Mouse (Mus musculus): Measurements from ENCODE around the gene Ankrd13d. TPM values are rescaled to one million over a fixed set of nuclear protein-coding genes. Genes with fewer than 3 reads are reported as not detected.

Ankrd13d gene
- total and polyA plus RNA-seq, 2 experiments from 2014 or later, result 70.9 to 97.2 TPM

DNA sequence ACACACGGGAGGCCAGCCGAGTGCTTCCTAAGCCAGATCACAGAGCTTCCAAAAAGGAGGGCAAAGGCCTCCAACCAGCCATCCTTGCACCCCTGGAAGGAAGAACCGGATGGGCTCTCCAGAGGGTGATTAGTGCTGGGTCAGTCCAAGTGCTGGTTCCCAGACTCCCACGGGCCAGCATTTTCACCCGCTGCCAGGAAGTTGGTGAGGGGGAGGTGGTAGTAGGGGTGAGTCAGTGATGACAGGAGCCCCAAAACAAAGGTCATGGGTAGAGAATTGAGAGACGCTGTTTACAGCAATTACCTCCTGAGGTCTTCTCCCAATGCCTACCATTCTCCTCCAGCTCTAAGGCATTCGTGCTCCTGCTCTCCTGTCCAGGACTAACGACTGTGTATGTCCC lies 52.5 kb downstream of the Ankrd13d start:
- H3K9me3 ChIP-seq (ENCODE audit: low read length), result no peaks in the 10 kb centered on the region
- H3K9ac ChIP-seq (replicated peaks; ENCODE audit: low read length), result no peak overlapping the region
- no peak for TF ChIP-seq CTCF (IDR thresholded peaks at IDR 0.05; ENCODE audit: low read depth)
- H3K27me3 ChIP-seq (ENCODE audit: insufficient read depth, low read length), result no peaks in the 10 kb centered on the region
- WGBS, result 67% methylated on average over 8 of the region's 8 CpGs
- H3K4me2 ChIP-seq (ENCODE audit: low read depth, low read length), result no peak overlapping the region
- no peak overlapping the region for H3K27ac ChIP-seq
- H3K36me3 ChIP-seq (ENCODE audit: insufficient read depth, low read length), result no peaks in the 10 kb centered on the region
- peaks cover 6% of the 10 kb centered on the region; the same call in 1 of the 2 replicates for H3K4me1 ChIP-seq (ENCODE audit: insufficient read depth, low read length)
- DNase-seq (ENCODE audit: low spot score) (no peak), ATAC-seq (no peak)
- H3K4me3 ChIP-seq (ENCODE audit: low read length), result no peak overlapping the region

DNA sequence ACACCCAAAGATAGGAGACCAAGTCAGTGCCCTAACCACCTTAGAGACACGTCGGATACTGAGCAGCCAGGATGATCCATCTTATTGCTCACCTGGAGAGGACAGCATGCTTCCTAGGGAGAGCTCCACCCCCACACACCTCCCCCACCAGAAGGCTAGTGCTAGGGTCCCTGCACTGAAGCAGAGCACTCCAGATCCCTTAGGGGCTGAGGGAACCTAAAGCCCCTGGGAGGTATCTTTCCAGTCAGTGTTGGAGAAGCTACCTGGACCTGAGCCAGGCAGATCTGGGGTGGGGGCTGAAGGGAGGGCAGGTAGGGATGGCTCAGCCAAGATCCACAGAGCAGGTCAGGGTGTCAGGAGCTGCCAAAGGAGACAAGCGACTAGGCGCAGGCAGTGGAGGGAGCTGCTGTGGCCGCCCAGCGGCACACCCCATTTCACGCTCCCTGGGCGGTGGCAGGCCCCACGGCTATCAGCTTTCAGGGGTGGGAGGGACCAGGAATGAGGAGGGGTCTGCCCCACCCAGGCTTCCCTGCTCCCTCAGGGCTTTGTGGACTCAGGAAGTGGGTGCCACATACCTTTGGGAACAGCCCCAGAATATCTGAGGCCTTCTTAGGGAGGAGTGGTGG lies 53.4 kb downstream of the Ankrd13d start:
- Histone ChIP-seq H3K27me3 (ENCODE audit: insufficient read depth, low read length) (no peaks in the 10 kb centered on the region), H3K4me2 (ENCODE audit: low read depth, low read length) (no peak overlapping the region), H3K36me3 (ENCODE audit: insufficient read depth, low read length) (no peaks in the 10 kb centered on the region), H3K9me3 (ENCODE audit: low read length) (no peaks in the 10 kb centered on the region), H3K27ac (no peak overlapping the region), H3K4me3 (ENCODE audit: low read length) (no peak overlapping the region), H3K4me1 (ENCODE audit: insufficient read depth, low read length) (peaks cover 6% of the 10 kb centered on the region; the same call in 1 of the 2 replicates), H3K9ac (replicated peaks; ENCODE audit: low read length) (no peak overlapping the region)
- DNase-seq (ENCODE audit: low spot score) (no peak), ATAC-seq (no peak)
- no peak for TF ChIP-seq CTCF (IDR thresholded peaks at IDR 0.05; ENCODE audit: low read depth)
- 30% methylated on average over 9 of the region's 9 CpGs for WGBS

- Histone ChIP-seq H3K9ac (replicated peaks; ENCODE audit: low read length) (no peak overlapping the region), H3K4me3 (ENCODE audit: low read length) (no peak overlapping the region), H3K27ac (no peak overlapping the region), H3K9me3 (ENCODE audit: low read length) (no peaks in the 10 kb centered on the region), H3K4me2 (ENCODE audit: low read depth, low read length) (no peak overlapping the region), H3K4me1 (ENCODE audit: insufficient read depth, low read length) (peaks cover 6% of the 10 kb centered on the region; the same call in 1 of the 2 replicates), H3K27me3 (ENCODE audit: insufficient read depth, low read length) (no peaks in the 10 kb centered on the region), H3K36me3 (ENCODE audit: insufficient read depth, low read length) (no peaks in the 10 kb centered on the region)
- TF ChIP-seq CTCF (IDR thresholded peaks at IDR 0.05; ENCODE audit: low read depth), result no peak
- 83% methylated on average over 4 of the region's 4 CpGs for WGBS
- DNase-seq (ENCODE audit: low spot score) (no peak), ATAC-seq (no peak)
Observed at GRCm38 (mm10) chr19:4228891-4229290, 54.0 kb downstream of the Ankrd13d start.

GRCm38 (mm10) chr19:4227894-4228678 lies 54.9 kb downstream of the Ankrd13d start:
- Histone ChIP-seq H3K36me3 (ENCODE audit: insufficient read depth, low read length) (no peaks in the 10 kb centered on the region), H3K9me3 (ENCODE audit: low read length) (no peaks in the 10 kb centered on the region), H3K27me3 (ENCODE audit: insufficient read depth, low read length) (no peaks in the 10 kb centered on the region), H3K4me2 (ENCODE audit: low read depth, low read length) (no peak overlapping the region), H3K4me1 (ENCODE audit: insufficient read depth, low read length) (peaks cover 6% of the 10 kb centered on the region; the same call in 1 of the 2 replicates), H3K4me3 (ENCODE audit: low read length) (no peak overlapping the region), H3K27ac (no peak overlapping the region), H3K9ac (replicated peaks; ENCODE audit: low read length) (no peak overlapping the region)
- DNase-seq (ENCODE audit: low spot score) (peak; percentile 89), ATAC-seq (peak; percentile 22; the same call in 1 of the 2 replicates)
- TF ChIP-seq CTCF (IDR thresholded peaks at IDR 0.05; ENCODE audit: low read depth), result peak; percentile 95
- 25% methylated on average over 8 of the region's 8 CpGs for WGBS

GRCm38 (mm10) chr19:4227446-4227845 lies 55.5 kb downstream of the Ankrd13d start:
- Histone ChIP-seq H3K4me1 (ENCODE audit: insufficient read depth, low read length) (peaks cover 4% of the 10 kb centered on the region; the same call in 1 of the 2 replicates), H3K27me3 (ENCODE audit: insufficient read depth, low read length) (no peaks in the 10 kb centered on the region), H3K4me3 (ENCODE audit: low read length) (no peak overlapping the region), H3K36me3 (ENCODE audit: insufficient read depth, low read length) (no peaks in the 10 kb centered on the region), H3K9ac (replicated peaks; ENCODE audit: low read length) (no peak overlapping the region), H3K27ac (no peak overlapping the region), H3K9me3 (ENCODE audit: low read length) (no peaks in the 10 kb centered on the region), H3K4me2 (ENCODE audit: low read depth, low read length) (no peak overlapping the region)
- TF ChIP-seq CTCF (IDR thresholded peaks at IDR 0.05; ENCODE audit: low read depth), result no peak
- no peak for DNase-seq (ENCODE audit: low spot score)
- ATAC-seq, result no peak
- 68% methylated on average over 5 of the region's 5 CpGs for WGBS

GRCm38 (mm10) chr19:4226779-4227178 lies 56.2 kb downstream of the Ankrd13d start:
- no peak for TF ChIP-seq CTCF (IDR thresholded peaks at IDR 0.05; ENCODE audit: low read depth)

More at GRCm38 (mm10) chr19:4226779-4227178, 56.2 kb downstream of the Ankrd13d start:
- DNase-seq (ENCODE audit: low spot score), result no peak
- 89% methylated on average over 7 of the region's 7 CpGs for WGBS
- Histone ChIP-seq H3K27ac (no peak overlapping the region), H3K36me3 (ENCODE audit: insufficient read depth, low read length) (no peaks in the 10 kb centered on the region), H3K27me3 (ENCODE audit: insufficient read depth, low read length) (no peaks in the 10 kb centered on the region), H3K4me3 (ENCODE audit: low read length) (no peak overlapping the region), H3K9me3 (ENCODE audit: low read length) (no peaks in the 10 kb centered on the region), H3K9ac (replicated peaks; ENCODE audit: low read length) (no peak overlapping the region), H3K4me1 (ENCODE audit: insufficient read depth, low read length) (no peaks in the 10 kb centered on the region), H3K4me2 (ENCODE audit: low read depth, low read length) (no peak overlapping the region)
- ATAC-seq, result no peak
